Mouse (Mus musculus) forebrain, postnatal 0 days (tissue): ENCODE measurements around the gene Dysf. TPM values are rescaled to one million over a fixed set of nuclear protein-coding genes. Genes with fewer than 3 reads are reported as not detected.
A peak's percentile ranks its signal among the peaks of the same experiment; 100 is the strongest.
"Not testable (repeated sequence)": the region's sequence is repeated elsewhere in the genome, so short reads cannot be mapped to it uniquely, and the experiment has no call there.

Source experiments
- ATAC-seq: fragments of 200-750 bp; cut with Nextera tagmentation; 2 replicates; pipeline ENCODE4 v1.8.0; 2017; ENCODE audit warnings: mild to moderate bottlenecking, moderate library complexity
- DNase-seq: peaks from one replicate; pipeline ENCODE4 v3.0.0-alpha.2; 2015
- H3K27ac ChIP-seq: fragments of 300-500 bp; sonication (generic); 2 replicates; pipeline ENCODE4 v1.5.1; 2014; ENCODE audit warnings: low read depth, mild to moderate bottlenecking, antibody characterized with exemption, low read length, moderate library complexity, mixed read lengths
- H3K27me3 ChIP-seq: fragments of 300-500 bp; sonication (generic); 2 replicates; pipeline ENCODE4 v1.6.1; 2014; ENCODE audit warnings: mild to moderate bottlenecking, low read length, mixed read lengths; ENCODE audit not compliant: insufficient read depth
- H3K36me3 ChIP-seq: fragments of 300-500 bp; sonication (generic); 2 replicates; pipeline ENCODE4 v1.6.1; 2014; ENCODE audit warnings: mild to moderate bottlenecking, moderate library complexity; ENCODE audit not compliant: insufficient read depth
- H3K4me1 ChIP-seq: fragments of 300-500 bp; sonication (generic); 2 replicates; pipeline ENCODE4 v1.6.1; 2014; ENCODE audit warnings: antibody characterized with exemption; ENCODE audit not compliant: insufficient read depth
- H3K4me2 ChIP-seq: fragments of 300-500 bp; sonication (generic); 2 replicates; pipeline ENCODE4 v1.6.1; 2014; ENCODE audit warnings: low read depth, mild to moderate bottlenecking, moderate library complexity
- H3K4me3 ChIP-seq: fragments of 300-500 bp; sonication (generic); 2 replicates; pipeline ENCODE4 v1.5.1; 2014; ENCODE audit warnings: low read depth, low read length, mixed read lengths
- H3K9ac ChIP-seq: fragments of 300-500 bp; sonication (generic); 2 replicates; pipeline ENCODE4 v1.6.1; 2014; ENCODE audit warnings: mild to moderate bottlenecking
- H3K9me3 ChIP-seq: fragments of 300-500 bp; sonication (generic); 2 replicates; pipeline ENCODE4 v1.6.1; 2016; ENCODE audit warnings: low read length
- CTCF ChIP-seq: sonication (generic); IDR thresholded peaks from 2 replicates; pipeline ENCODE4 v1.5.1; 2016; ENCODE audit warnings: antibody characterized with exemption, control low read depth, low read depth
- WGBS: fragments of 180-500 bp; shearing (Covaris S2); extraction: QIAGEN DNeasy Blood & Tissue Kit; methylation state at CpG from one replicate; pipeline ENCODE4 v1.1.7; 2014; 5-methylcytosine and 5-hydroxymethylcytosine counted together
- polyA plus RNA-seq: library from polyadenylated mRNA; unstranded; fragments of >200 nt; fragmentation: Nextera tagmentation; extraction: Ambion mirVana; gene quantifications from 2 replicates; pipeline ENCODE4 v1.2.1, GENCODE M21; 2015
- total RNA-seq: library from RNA; depleted of rRNA; stranded (reverse); fragments of >200 nt; gene quantifications from 2 replicates; pipeline ENCODE4 v1.2.3, GENCODE M21; 2014

Gene Dysf
- total and polyA plus RNA-seq, 2 experiments from 2014 or later, result 1.3 to 1.4 TPM

GRCm38 (mm10) chr6:84010303-84011225, 2.2 kb downstream of the Dysf start:
- Histone ChIP-seq H3K27ac (no peak overlapping the region), H3K4me1 (no peaks in the 10 kb centered on the region), H3K36me3 (no peaks in the 10 kb centered on the region), H3K4me2 (no peak overlapping the region), H3K9me3 (no peaks in the 10 kb centered on the region), H3K9ac (no peak overlapping the region), H3K27me3 (no peaks in the 10 kb centered on the region), H3K4me3 (no peak overlapping the region)
- TF ChIP-seq CTCF, result no peak
- no peak for DNase-seq
- 30% methylated on average over 8 of the region's 8 CpGs for WGBS
- peak; percentile 33 for ATAC-seq

DNA sequence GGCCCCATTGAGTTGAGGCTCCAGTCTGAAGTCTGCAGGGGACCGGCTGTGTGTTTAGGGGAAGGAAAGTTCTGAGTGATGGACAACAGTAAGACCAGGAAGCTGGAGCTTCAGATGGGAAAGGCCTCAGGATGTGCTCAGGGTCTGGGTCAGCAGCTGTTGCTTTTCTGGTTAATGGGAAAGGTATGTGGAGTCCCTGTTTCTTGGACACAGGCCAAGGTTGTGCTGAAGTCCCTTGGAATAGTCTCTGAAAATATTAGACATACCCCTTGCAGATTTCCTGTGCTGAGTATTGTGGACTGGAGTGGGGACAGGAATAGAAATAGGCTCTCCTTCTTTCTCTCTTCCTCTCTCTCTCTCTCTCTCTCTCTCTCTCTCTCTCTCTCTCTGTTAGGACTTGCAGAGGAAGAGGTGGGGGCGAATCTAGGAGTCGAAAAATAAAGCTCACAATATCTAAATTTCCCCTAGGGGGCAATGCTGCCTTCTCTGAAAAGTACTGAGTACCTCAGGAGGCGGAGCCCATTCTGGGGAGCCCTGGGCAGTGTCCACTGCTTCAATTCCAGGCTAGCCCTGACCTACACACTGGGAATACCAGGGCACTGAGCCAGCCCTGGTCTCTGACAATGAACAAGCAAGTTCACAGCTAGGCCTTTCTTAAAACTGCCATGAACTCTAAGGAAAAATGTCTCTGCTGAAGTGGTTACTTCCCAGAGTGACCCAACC, 6.7 kb downstream of the Dysf start:
- H3K9ac ChIP-seq, H3K36me3 ChIP-seq, H3K27ac ChIP-seq, H3K4me3 ChIP-seq, ATAC-seq, H3K9me3 ChIP-seq, H3K4me2 ChIP-seq, H3K27me3 ChIP-seq, DNase-seq, H3K4me1 ChIP-seq: not testable (repeated sequence)
- WGBS, result 62% methylated on average over 4 of the region's 4 CpGs

- no peak for DNase-seq
- no peak overlapping the region for H3K4me3 ChIP-seq
- WGBS, result 91% methylated on average over 7 of the region's 7 CpGs
- H3K9me3 ChIP-seq, result no peaks in the 10 kb centered on the region
- ATAC-seq, result no peak
- no peak overlapping the region for H3K9ac ChIP-seq
- no peak overlapping the region for H3K27ac ChIP-seq
- H3K4me1 ChIP-seq, result peaks cover 6% of the 10 kb centered on the region; the same call in 1 of the 2 replicates
- H3K4me2 ChIP-seq, result no peak overlapping the region
- no peaks in the 10 kb centered on the region for H3K36me3 ChIP-seq
- TF ChIP-seq CTCF, result no peak
- H3K27me3 ChIP-seq, result no peaks in the 10 kb centered on the region
These were observed 8.5 kb downstream of the Dysf start for GRCm38 (mm10) chr6:84016851-84017250.

DNA sequence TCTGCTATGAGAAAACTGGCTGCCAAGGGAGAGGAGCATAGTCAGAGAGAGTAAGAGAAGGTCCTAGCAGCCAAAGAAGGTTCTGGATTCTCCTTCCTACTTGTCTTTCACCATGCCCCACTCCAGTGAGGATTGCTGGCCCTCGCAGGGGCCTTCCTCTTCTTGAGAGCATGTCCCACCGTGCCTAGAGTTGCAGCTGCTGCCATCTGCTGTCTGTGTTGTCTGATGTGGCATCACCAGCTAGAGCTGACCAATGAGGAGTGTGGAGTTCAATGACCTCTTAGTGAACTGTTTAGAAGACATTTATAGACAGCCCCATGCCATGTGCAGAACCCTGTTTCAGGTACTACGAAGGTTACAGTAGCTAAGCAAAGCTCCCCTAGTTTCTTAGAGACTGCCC, 9.0 kb downstream of the Dysf start:
- 77% methylated on average over 3 of the region's 3 CpGs for WGBS
- Histone ChIP-seq H3K36me3 (no peaks in the 10 kb centered on the region), H3K9me3 (no peaks in the 10 kb centered on the region), H3K9ac (no peak overlapping the region), H3K4me1 (peaks cover 6% of the 10 kb centered on the region; the same call in 1 of the 2 replicates), H3K27me3 (no peaks in the 10 kb centered on the region), H3K4me2 (no peak overlapping the region), H3K27ac (no peak overlapping the region), H3K4me3 (no peak overlapping the region)
- DNase-seq (no peak), ATAC-seq (no peak)
- TF ChIP-seq CTCF, result no peak

DNA sequence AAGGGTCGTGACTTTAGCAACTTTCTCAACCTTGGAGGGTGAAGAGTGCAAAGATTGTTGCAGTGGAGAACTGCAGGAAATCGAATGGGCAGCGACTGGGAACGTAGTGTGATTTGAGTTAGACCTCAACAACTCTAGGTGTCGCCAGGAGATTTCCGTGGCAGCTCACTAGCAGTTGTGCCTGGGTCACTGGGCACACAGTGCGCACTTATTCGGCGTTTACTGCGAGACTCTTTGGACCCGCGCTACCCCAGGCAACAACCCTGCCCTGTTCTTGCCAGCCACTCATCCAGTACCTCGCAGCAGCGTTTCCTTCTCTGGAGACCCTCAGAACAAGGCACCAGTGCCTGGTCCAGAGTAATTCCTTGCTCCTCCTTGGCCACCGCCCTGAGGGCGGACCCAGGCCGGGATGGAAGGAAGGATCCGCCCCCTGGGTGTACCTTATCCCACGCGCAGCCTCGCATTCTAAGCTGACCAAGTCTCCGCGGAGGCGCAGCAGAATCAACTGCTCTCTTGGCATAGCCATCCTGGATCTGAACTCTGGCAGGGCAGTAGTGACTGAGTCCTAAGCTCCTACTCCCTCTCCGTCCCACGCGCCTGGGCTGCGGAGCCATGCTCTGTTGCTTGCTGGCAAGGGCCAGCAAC, 10.6 kb downstream of the Dysf start:
- Histone ChIP-seq H3K4me3 (peak overlapping the region; percentile 32), H3K27me3 (no peaks in the 10 kb centered on the region), H3K4me1 (peaks cover 6% of the 10 kb centered on the region; the same call in 1 of the 2 replicates), H3K4me2 (peak overlapping the region; percentile 62), H3K36me3 (no peaks in the 10 kb centered on the region), H3K9ac (peak overlapping the region; percentile 33; the same call in 1 of the 2 replicates), H3K9me3 (no peaks in the 10 kb centered on the region), H3K27ac (no peak overlapping the region)
- ATAC-seq, result peak; percentile 38; the same call in 1 of the 2 replicates
- no peak for TF ChIP-seq CTCF
- DNase-seq, result no peak
- 6% methylated on average over 28 of the region's 28 CpGs for WGBS

- Histone ChIP-seq H3K4me3 (no peak overlapping the region), H3K4me2 (no peak overlapping the region), H3K9me3 (no peaks in the 10 kb centered on the region), H3K4me1 (peaks cover 6% of the 10 kb centered on the region; the same call in 1 of the 2 replicates), H3K27ac (no peak overlapping the region), H3K27me3 (no peaks in the 10 kb centered on the region), H3K9ac (no peak overlapping the region), H3K36me3 (no peaks in the 10 kb centered on the region)
- ATAC-seq (no peak), DNase-seq (no peak)
- no peak for TF ChIP-seq CTCF
- 84% methylated on average over 4 of the region's 4 CpGs for WGBS
These were observed 11.6 kb downstream of the Dysf start for GRCm38 (mm10) chr6:84020002-84020401.
